Mouse (Mus musculus): ENCODE data around the gene Carmil1.

- no peak for TF ChIP-seq CTCF (IDR thresholded peaks at IDR 0.05; ENCODE audit: low read depth)
- TF ChIP-seq EP300 (IDR thresholded peaks at IDR 0.05; ENCODE audit: low read depth): no peak
Observed at GRCm38 (mm10) chr13:24230541-24231095, 50.0 kb downstream of the Carmil1 start.

All from liver, postnatal 0 days (tissue).